Mouse (Mus musculus): ENCODE measurements at regions not wholly inside any gene's neighbourhood (a gene's known extent, or its start where the extent isn't known, plus 50 kb on each side); places are given as distances from the start of the nearest gene placed in this dataset.
A peak's percentile ranks its signal among the peaks of the same experiment; 100 is the strongest.

- DNase-seq: no peak
Observed at GRCm38 (mm10) chr14:72850884-72851283, 141.1 kb upstream of the Fndc3a start.

GRCm38 (mm10) chr14:72848271-72848955 lies 138.6 kb upstream of the Fndc3a start:
- DNase-seq: no peak

GRCm38 (mm10) chr14:72847466-72847865 lies 137.7 kb upstream of the Fndc3a start:
- DNase-seq: no peak

- DNase-seq: no peak
Observed at GRCm38 (mm10) chr14:72845621-72846440, 136.0 kb upstream of the Fndc3a start.

- no peak for DNase-seq
Observed at GRCm38 (mm10) chr14:72844753-72845369, 135.1 kb upstream of the Fndc3a start.

- no peak for DNase-seq
Observed at GRCm38 (mm10) chr14:72841753-72842152, 131.9 kb upstream of the Fndc3a start.

- DNase-seq: no peak
Observed at GRCm38 (mm10) chr14:72835158-72835557, 125.4 kb upstream of the Fndc3a start.

- no peak for DNase-seq
Observed at GRCm38 (mm10) chr14:72829261-72829660, 119.5 kb upstream of the Fndc3a start.

GRCm38 (mm10) chr14:72825549-72825948 lies 115.7 kb upstream of the Fndc3a start:
- DNase-seq: no peak

GRCm38 (mm10) chr14:72822231-72822615 lies 112.4 kb upstream of the Fndc3a start:
- no peak for DNase-seq

- DNase-seq: no peak
Observed at GRCm38 (mm10) chr14:72821517-72822230, 111.9 kb upstream of the Fndc3a start.

- no peak for DNase-seq
Observed at GRCm38 (mm10) chr14:72819037-72819436, 109.2 kb upstream of the Fndc3a start.

- DNase-seq: no peak
Observed at GRCm38 (mm10) chr14:72817764-72818163, 108.0 kb upstream of the Fndc3a start.

- no peak for DNase-seq
Observed at GRCm38 (mm10) chr14:72816847-72817246, 107.0 kb upstream of the Fndc3a start.

- no peak for DNase-seq
Observed at GRCm38 (mm10) chr14:72809138-72809537, 99.3 kb upstream of the Fndc3a start.

- DNase-seq: no peak
Observed at GRCm38 (mm10) chr14:72807947-72808346, 98.1 kb upstream of the Fndc3a start.

- no peak for DNase-seq
Observed at GRCm38 (mm10) chr14:72807286-72807685, 97.5 kb upstream of the Fndc3a start.

GRCm38 (mm10) chr14:72806598-72806997 lies 96.8 kb upstream of the Fndc3a start:
- no peak for DNase-seq

- no peak for DNase-seq
Observed at GRCm38 (mm10) chr14:72803579-72803978, 93.8 kb upstream of the Fndc3a start.

GRCm38 (mm10) chr14:72790654-72791053 lies 80.9 kb upstream of the Fndc3a start:
- DNase-seq: no peak

GRCm38 (mm10) chr14:72786929-72787328 lies 77.1 kb upstream of the Fndc3a start:
- no peak for DNase-seq

GRCm38 (mm10) chr14:72783248-72783647 lies 73.4 kb upstream of the Fndc3a start:
- peak; percentile 56 for DNase-seq

GRCm38 (mm10) chr14:72779446-72779845 lies 69.6 kb upstream of the Fndc3a start:
- DNase-seq: no peak

Measured in heart, postnatal 4 days (tissue).